Mouse (Mus musculus) lung, adult 2 months (tissue): Measurements from ENCODE around the gene Rgs9bp. TPM values are rescaled to one million over a fixed set of nuclear protein-coding genes. Genes with fewer than 3 reads are reported as not detected.

Experiments used
- DNase-seq: peaks from one replicate; pipeline ENCODE4 v3.0.0; 2022
- H3K4me1 ChIP-seq: fragments of 200-500 bp; 2 replicates; pipeline ENCODE4 v1.6.1; 2011; ENCODE audit warnings: low read length; ENCODE audit not compliant: control insufficient read depth, insufficient read depth
- H3K4me3 ChIP-seq: fragments of 200-500 bp; replicated peaks from 2 replicates; pipeline ENCODE3; 2011; ENCODE audit warnings: low read depth, mild to moderate bottlenecking, control low read depth, low read length; ENCODE audit errors: extremely low read depth
- CTCF ChIP-seq: fragments of 200-500 bp; IDR thresholded peaks from 2 replicates; pipeline ENCODE4 v1.5.1; 2011; ENCODE audit warnings: mild to moderate bottlenecking, low read length, control low read depth; ENCODE audit not compliant: insufficient read depth
- POLR2A ChIP-seq: fragments of 200-500 bp; IDR thresholded peaks from 2 replicates; pipeline ENCODE4 v1.6.1; 2011; ENCODE audit warnings: low read depth, mild to moderate bottlenecking, control low read depth, low read length, borderline replicate concordance; ENCODE audit errors: extremely low read depth
- WGBS: fragments of 180-500 bp; shearing (Covaris S2); methylation state at CpG from one replicate; pipeline ENCODE4 v1.1.7; 2018; 5-methylcytosine and 5-hydroxymethylcytosine counted together
- polyA plus RNA-seq: library from polyadenylated mRNA; depleted of rRNA; stranded (reverse); fragments of >200 nt; gene quantifications from 2 replicates; pipeline ENCODE4 v1.2.3, GENCODE M21; 2012

The Rgs9bp gene
- polyA plus RNA-seq, 1 experiment = 0.11 TPM

DNA sequence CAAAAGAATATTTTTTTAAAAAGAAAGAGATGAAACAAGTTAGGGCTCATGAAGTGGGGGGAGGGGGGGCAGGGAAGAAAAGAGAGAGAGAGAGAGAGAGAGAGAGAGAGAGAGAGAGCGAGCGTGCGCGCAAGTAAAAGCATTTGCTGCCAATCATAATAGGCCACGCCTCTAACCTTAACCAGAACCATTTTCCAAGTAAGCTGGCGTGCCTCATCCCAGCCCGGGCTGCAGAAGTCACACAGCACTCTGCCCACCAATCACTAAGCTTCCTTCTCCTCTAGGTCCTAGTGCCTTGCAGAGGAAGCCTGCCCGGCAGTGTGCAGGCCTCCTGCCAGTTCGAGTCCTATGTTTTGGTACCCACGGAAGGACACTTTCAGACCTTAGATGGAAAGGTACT lies 14.6 kb upstream of the Rgs9bp start:
- WGBS = 90% methylated on average over 10 of the region's 10 CpGs
- TF ChIP-seq POLR2A = no peak
- no peak for TF ChIP-seq CTCF
- Histone ChIP-seq H3K4me3 (no peak overlapping the region), H3K4me1 (no peaks in the 10 kb centered on the region)
- DNase-seq = no peak

DNA sequence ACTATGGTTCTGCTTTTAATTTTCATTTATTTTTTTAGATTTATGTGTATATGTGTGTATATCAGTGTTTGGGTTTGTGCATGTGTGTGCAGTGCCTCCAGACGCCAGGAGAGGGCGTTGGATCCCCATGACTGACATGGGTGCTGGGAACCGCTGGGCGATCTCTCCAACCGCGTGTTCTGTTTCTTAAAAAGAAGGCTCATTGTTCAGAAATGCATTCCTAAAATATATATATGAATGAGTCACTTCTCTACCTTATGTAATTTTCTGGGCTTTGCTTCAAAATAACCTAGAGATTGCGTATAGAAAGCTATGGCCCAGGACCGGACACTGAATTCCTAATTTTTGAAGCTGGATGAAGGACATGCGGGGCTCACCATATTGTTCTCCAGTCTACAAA lies 14.1 kb upstream of the Rgs9bp start:
- no peak for TF ChIP-seq POLR2A
- no peak for TF ChIP-seq CTCF
- H3K4me3 ChIP-seq = no peak overlapping the region
- no peak for DNase-seq
- no peaks in the 10 kb centered on the region for H3K4me1 ChIP-seq
- 88% methylated on average over 9 of the region's 9 CpGs for WGBS

DNA sequence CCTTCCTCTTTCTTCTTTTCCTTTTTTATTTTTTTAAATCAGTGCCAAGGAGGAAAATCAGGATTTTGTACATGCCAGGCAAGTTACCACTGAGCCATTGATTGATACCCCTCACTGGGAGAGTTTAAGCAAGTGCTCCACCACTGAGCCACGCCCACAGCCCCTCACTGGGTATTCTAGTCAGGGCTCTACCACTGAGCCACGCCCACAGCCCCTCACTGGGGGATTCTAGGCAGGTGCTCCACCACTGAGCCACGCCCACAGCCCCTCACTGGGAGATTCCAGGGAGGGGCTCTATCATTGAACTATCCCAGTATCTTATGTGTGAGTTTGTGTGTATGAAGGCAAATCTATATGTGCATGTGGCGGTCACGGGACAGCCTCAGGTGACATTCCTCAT lies 8.9 kb upstream of the Rgs9bp start:
- 90% methylated on average over 5 of the region's 5 CpGs for WGBS
- Histone ChIP-seq H3K4me1 (no peaks in the 10 kb centered on the region), H3K4me3 (no peak overlapping the region)
- no peak for TF ChIP-seq POLR2A
- TF ChIP-seq CTCF = no peak
- no peak for DNase-seq

DNA sequence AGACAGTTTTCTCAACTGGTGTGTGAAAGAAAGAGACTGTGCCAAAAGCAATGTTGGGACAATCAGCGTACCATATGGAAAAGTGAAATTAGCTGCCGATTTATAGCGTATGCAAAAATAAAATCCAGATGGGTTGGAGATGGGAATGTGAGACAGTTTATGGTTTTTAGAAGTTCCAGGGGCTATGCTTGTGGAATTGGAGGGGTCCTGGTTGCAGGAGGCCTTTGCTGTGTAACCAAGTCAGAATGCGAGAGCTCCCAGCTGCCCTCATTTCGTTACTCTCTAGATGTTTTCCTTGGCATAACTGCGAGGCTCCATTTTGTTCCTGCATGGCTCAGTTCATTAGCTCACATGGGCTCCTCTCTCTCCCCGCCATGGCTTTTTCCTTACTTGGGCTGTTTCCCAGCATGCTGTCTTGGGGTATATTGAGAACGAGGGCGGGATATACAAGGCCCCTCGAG lies 5.4 kb upstream of the Rgs9bp start:
- 81% methylated on average over 10 of the region's 10 CpGs for WGBS
- Histone ChIP-seq H3K4me3 (no peak overlapping the region), H3K4me1 (peaks cover 5% of the 10 kb centered on the region; the same call in 1 of the 2 replicates)
- DNase-seq = no peak
- TF ChIP-seq POLR2A (no peak), CTCF (no peak)

DNA sequence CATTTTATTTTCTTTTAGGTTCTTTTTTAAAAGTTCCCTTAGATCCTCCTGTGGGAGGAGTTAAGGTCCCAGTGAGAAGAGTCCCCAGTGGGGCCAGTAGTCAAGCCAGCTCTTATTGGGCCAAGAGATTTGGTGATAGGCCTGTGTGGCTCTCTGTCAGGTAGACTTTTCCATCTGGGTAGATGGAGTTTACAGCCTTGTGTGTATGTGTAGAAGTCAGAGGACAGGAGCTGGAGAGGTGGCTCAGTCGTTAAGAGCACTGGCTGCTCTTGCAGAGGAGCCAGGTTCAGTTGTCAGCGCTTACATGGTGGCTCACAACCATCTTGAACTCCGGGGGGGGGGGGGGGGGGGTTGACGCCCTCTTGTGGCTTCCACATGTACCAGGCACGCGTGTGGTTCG lies 4.1 kb upstream of the Rgs9bp start:
- 69% methylated on average over 7 of the region's 7 CpGs for WGBS
- no peak for DNase-seq
- Histone ChIP-seq H3K4me1 (peaks cover 9% of the 10 kb centered on the region), H3K4me3 (no peak overlapping the region)
- no peak for TF ChIP-seq CTCF
- no peak for TF ChIP-seq POLR2A

DNA sequence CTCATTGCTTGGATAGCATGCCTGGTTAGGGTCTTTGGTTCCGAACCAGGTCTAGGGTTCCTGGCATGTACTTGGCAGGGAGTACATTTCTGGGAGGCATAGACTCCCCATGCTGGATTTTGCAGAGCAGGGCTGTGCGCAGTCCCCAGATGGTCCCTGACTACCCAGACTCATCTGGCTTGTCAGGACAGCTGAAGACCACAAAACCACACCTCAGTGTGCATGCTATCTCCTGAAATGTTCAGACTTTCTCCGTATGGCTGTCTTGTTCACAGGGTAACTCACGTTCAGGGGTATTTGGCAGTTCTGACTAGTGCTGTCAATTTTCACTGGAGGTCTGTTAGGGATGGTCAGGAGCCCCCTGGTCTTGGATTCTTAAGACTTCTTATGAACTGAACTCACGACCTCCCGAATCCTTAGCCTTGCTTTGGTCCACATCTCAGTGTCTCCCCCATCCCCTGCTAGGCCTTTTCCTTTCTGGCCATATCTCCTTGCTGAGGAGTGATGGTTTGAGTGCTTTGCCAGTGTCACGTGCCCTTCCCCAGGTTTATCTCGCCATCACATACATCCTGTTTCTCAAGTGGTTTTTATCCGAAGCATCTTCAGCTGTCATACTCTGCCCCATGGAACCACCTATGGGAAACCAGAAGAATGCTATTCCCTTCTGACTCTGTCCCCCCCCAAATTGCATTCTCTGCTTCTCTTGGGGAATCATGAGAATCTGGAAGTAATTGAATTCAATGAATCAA lies 3.5 kb upstream of the Rgs9bp start:
- 64% methylated on average over 9 of the region's 9 CpGs for WGBS
- no peak for DNase-seq
- no peak overlapping the region for H3K4me3 ChIP-seq
- TF ChIP-seq CTCF (no peak), POLR2A (no peak)
- H3K4me1 ChIP-seq = peaks cover 9% of the 10 kb centered on the region

DNA sequence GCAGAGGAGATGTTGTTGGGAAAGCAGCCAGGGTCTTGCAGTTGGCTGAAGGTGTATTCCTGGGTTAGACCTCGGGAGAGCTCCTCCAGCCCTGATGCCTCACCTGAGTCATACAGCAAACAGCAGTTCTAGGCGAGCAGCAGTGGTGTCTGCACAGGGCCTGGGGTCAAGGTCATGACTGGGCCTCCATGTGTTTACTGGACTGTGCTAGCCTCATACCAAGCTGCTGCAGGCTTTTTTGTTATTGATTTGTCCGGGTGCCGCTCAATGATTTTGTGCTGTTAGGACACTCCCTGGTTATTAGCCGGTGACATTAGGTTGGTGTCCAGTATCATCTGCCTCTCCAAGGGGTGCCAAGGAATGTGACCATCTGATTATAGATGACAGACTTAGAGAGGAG lies 2.3 kb upstream of the Rgs9bp start:
- no peak for DNase-seq
- peaks cover 9% of the 10 kb centered on the region for H3K4me1 ChIP-seq
- H3K4me3 ChIP-seq = no peak overlapping the region
- no peak for TF ChIP-seq CTCF
- no peak for TF ChIP-seq POLR2A
- WGBS = 60% methylated on average over 5 of the region's 5 CpGs

DNA sequence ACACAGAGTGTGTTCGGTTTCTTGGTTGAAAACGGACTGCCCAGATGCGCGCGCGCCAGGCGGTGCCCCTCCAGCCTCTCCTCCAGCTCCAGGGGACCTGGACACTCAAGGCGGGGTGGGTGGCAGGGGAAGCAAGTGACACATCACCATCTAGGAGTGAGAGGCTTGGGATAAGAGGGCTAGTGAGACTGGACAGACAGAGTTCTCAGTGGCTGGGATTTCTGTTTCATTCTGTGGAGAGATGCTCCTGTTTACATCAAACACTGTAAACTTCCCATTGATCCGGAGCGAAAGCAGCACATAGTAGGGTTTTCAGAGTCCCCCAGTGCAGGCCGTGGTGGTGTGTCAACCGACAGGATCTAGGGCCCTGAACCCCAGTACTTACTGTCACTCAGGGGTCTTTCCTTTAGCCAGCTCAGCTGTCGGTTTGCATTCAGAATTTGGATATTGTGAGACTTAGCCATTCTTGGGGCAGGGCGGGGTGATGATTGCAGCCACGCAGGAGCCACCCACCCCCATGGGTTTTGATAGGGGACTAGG lies 1.6 kb upstream of the Rgs9bp start:
- WGBS = 19% methylated on average over 15 of the region's 15 CpGs
- no peak for DNase-seq
- TF ChIP-seq CTCF = no peak

DNA sequence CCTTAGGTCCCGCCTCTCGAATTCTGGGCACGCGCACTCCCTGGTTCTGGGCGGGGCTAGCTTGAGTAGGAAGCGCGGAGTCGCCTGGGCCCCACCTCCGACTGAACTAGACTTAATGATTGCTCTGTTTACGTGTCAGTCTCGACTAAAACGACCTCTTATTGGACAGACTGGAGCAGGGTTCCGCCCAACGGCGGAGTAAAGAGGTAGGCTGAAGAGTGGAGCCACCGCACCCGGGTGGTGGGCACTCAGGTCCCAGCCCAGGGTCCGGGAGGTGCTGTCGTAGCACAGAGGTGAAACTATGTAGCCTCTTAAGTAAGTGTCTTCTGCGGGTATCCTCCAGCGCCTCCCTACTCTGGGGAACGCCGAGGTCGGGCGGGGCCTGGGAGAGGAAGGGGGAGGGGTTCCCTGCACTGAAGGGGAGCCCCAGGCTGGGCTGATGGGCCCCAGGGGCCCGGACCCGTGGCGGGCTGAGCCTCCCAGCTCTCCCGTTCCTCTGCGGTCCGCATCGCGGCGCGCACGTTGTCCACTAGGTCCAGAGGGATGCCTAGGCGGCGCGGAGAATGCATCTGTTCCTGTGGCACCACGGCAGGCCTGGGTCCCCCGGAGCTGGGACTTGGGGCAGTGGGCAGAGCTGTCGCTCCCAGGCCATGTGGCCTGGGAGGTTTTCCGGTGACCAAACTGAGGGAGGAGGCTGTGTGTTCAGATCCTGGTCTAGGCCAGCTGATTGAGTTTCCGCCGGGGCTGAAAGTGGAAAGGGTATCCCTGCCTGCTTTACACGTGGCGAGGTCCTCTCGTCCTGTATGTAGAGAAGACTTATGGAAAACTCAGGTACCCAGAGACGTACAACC lies 898 bp upstream of the Rgs9bp start, which contains the start of gene Ankrd27:
Ankrd27 (plus strand) TSS at position 190 of the 851 bp plus-strand sequence.
- under 1% methylated on average over 49 of the region's 49 CpGs for WGBS
- Histone ChIP-seq H3K4me3 (peak within 1 kb of the TSS; percentile 89), H3K4me1 (peaks cover 9% of the 10 kb centered on the region)
- DNase-seq = peak; percentile 93
- TF ChIP-seq POLR2A (peak; percentile 75; the same call in 1 of the 2 replicates), CTCF (no peak)

More for the DNA sequence above, 1.6 kb upstream of the Rgs9bp start:
- Histone ChIP-seq H3K4me3 (peak overlapping the region; percentile 24), H3K4me1 (peaks cover 9% of the 10 kb centered on the region)
